Mouse (Mus musculus): Measurements from ENCODE around the gene Mrpl1. TPM values are rescaled to one million over a fixed set of nuclear protein-coding genes. Genes with fewer than 3 reads are reported as not detected.

Mrpl1 gene
- total RNA-seq, 1 experiment = 27.9 TPM

DNA sequence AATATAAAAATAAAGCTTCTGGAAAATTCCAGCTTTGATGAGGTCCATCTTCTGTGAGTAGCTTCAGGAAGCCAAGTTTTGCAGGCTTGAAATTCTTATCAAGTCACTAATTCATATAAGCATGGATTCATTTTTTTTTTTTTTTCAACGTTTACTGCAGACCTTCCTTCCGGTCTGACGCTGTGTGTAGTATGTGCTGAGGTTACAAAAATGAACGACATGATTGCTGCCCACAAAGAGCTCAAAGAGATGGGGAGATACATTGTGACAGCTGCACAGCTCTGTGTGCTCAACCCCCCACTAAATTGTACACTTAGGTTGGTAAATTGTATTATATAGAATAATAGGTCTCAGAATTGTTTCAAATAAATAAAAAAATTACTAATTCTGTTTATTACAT, 750 bp upstream of the Mrpl1 start:
- in situ Hi-C loops (cut with MboI; ENCODE audit: low sequenced_read_pairs in 2 of 2, unreplicated experiment in 2 of 2) = no loop called here

DNA sequence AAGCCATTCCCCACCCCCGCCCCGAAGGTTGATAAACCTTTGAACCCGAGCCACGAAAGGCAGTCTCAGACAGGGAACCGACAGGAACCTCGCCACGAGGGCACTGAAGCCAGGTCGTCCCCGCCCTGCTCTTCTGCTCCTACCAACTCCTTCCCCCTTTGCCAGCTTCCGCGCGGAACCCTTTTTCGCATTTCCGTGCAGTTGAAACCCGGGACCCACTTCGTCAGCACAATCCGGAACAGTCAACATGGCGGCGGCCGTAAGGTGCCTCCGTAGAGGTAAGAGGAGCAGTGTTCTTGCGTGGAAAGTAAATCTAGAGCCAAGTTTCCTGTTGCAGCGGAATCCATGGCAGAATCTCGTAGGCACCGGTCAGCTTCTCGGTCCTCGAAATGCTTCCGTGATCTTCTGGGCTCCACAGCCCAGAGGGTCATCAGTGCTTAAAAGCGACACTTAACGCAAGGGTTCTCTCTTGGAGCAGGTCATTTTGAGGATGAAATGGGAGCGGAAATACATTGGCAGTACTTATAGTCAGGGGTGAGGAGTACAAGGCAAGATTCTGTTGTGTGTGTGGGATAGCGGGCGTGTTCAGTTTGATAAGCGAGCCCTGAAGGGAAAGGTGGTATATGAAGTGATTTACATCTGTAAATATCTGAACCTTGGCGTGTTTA, 757 bp downstream of the Mrpl1 start:
- Histone ChIP-seq H3K9me3 (ENCODE audit: control insufficient read depth, insufficient read depth, low read depth, low read length) (no peaks in the 10 kb centered on the region), H3K27ac (ENCODE audit: insufficient read depth, low read depth, low read length, poor library complexity, severe bottlenecking) (0 out of 2 replicates have a peak overlapping the region, but pooled peaks have one; percentile 7), H3K4me1 (ENCODE audit: control insufficient read depth in 2 of 2, insufficient read depth in 2 of 2, low read length in 2 of 2, poor library complexity in 1 of 2) (0 out of 4 replicates have a peak, but pooled peaks cover 0 to 2% of the 10 kb centered on the region in 2 experiments), H3K4me3 (ENCODE audit: insufficient read depth in 1 of 2, low read depth in 1 of 2, low read length in 2 of 2, poor library complexity in 1 of 2, severe bottlenecking in 1 of 2) (peak overlapping the region; percentile 78 to 96), H3K9ac (ENCODE audit: insufficient read depth, low read depth, low read length, poor library complexity, severe bottlenecking) (peak overlapping the region; percentile 88), H3K36me3 (ENCODE audit: control insufficient read depth, insufficient read depth, low read length, poor library complexity, severe bottlenecking) (peaks cover 4% of the 10 kb centered on the region)
- in situ Hi-C loops (cut with MboI; ENCODE audit: low sequenced_read_pairs in 2 of 2, unreplicated experiment in 2 of 2) = no loop called here
- DNase-seq (ENCODE audit: low read depth, low spot score) = peak; percentile 87
- TF ChIP-seq CHD2 (IDR thresholded peaks at IDR 0.05; ENCODE audit: low read depth, low read length) (no peak), HCFC1 (IDR thresholded peaks at IDR 0.05; ENCODE audit: borderline replicate concordance, insufficient read depth, low read length) (peak; percentile 90), MAFK (IDR thresholded peaks at IDR 0.05; ENCODE audit: insufficient read depth, low read depth, low read length) (peak; percentile 63; the same call in 1 of the 2 replicates), ZNF384 (IDR thresholded peaks at IDR 0.05; ENCODE audit: low read depth, low read length) (no peak), ZC3H11A (IDR thresholded peaks at IDR 0.05; ENCODE audit: borderline replicate concordance, low read depth, low read length) (no peak)

More for the DNA sequence above, 750 bp upstream of the Mrpl1 start:
- no peak for DNase-seq (ENCODE audit: low read depth, low spot score)
- TF ChIP-seq MAFK (IDR thresholded peaks at IDR 0.05; ENCODE audit: insufficient read depth, low read depth, low read length) (no peak), ZNF384 (IDR thresholded peaks at IDR 0.05; ENCODE audit: low read depth, low read length) (no peak), CHD2 (IDR thresholded peaks at IDR 0.05; ENCODE audit: low read depth, low read length) (no peak), HCFC1 (IDR thresholded peaks at IDR 0.05; ENCODE audit: borderline replicate concordance, insufficient read depth, low read length) (no peak), ZC3H11A (IDR thresholded peaks at IDR 0.05; ENCODE audit: borderline replicate concordance, low read depth, low read length) (no peak)
- H3K4me1 ChIP-seq (ENCODE audit: control insufficient read depth in 2 of 2, insufficient read depth in 2 of 2, low read length in 2 of 2, poor library complexity in 1 of 2) = 0 out of 4 replicates have a peak, but pooled peaks cover 0 to 2% of the 10 kb centered on the region in 2 experiments
- no peaks in the 10 kb centered on the region for H3K9me3 ChIP-seq (ENCODE audit: control insufficient read depth, insufficient read depth, low read depth, low read length)
- no peaks in the 10 kb centered on the region for H3K36me3 ChIP-seq (ENCODE audit: control insufficient read depth, insufficient read depth, low read length, poor library complexity, severe bottlenecking)
- H3K4me3 ChIP-seq (ENCODE audit: insufficient read depth in 1 of 2, low read depth in 1 of 2, low read length in 2 of 2, poor library complexity in 1 of 2, severe bottlenecking in 1 of 2) = 0 out of 4 replicates have a peak overlapping the region, but pooled peaks of 1 of the 2 experiments have one; percentile 96
- H3K27ac ChIP-seq (ENCODE audit: insufficient read depth, low read depth, low read length, poor library complexity, severe bottlenecking) = no peak overlapping the region
- no peak overlapping the region for H3K9ac ChIP-seq (ENCODE audit: insufficient read depth, low read depth, low read length, poor library complexity, severe bottlenecking)

DNA sequence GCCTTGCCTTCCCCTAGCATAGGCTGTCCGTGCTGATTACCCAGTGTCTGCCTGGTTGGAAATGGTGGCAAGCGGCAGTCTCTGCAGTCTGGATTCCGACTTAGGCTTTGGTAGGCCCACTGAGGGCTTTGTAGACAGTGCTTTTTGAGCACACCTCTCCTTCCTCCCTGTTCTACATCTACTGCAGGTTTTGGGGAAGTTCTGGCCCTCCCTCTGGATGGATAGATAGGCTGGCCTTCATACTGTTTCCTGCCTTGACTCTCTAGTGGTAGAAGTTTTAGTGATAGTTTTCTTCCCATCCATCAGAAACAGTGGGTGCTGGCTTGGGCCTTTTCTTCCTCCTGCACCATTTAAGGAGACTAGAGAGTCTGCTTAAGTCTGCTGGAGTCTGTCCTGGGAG, 9.4 kb downstream of the Mrpl1 start:
- Histone ChIP-seq H3K36me3 (ENCODE audit: control insufficient read depth, insufficient read depth, low read length, poor library complexity, severe bottlenecking) (peaks cover 4% of the 10 kb centered on the region), H3K4me3 (ENCODE audit: insufficient read depth in 1 of 2, low read depth in 1 of 2, low read length in 2 of 2, poor library complexity in 1 of 2, severe bottlenecking in 1 of 2) (no peak overlapping the region), H3K9ac (ENCODE audit: insufficient read depth, low read depth, low read length, poor library complexity, severe bottlenecking) (no peak overlapping the region), H3K4me1 (ENCODE audit: control insufficient read depth in 2 of 2, insufficient read depth in 2 of 2, low read length in 2 of 2, poor library complexity in 1 of 2) (no peaks in the 10 kb centered on the region), H3K9me3 (ENCODE audit: control insufficient read depth, insufficient read depth, low read depth, low read length) (no peaks in the 10 kb centered on the region), H3K27ac (ENCODE audit: insufficient read depth, low read depth, low read length, poor library complexity, severe bottlenecking) (no peak overlapping the region; the same call in 1 of the 2 replicates)
- DNase-seq (ENCODE audit: low read depth, low spot score) = no peak
- in situ Hi-C loops (cut with MboI; ENCODE audit: low sequenced_read_pairs in 2 of 2, unreplicated experiment in 2 of 2) = no loop called here
- no peak for TF ChIP-seq HCFC1 (IDR thresholded peaks at IDR 0.05; ENCODE audit: borderline replicate concordance, insufficient read depth, low read length)
- no peak for TF ChIP-seq ZNF384 (IDR thresholded peaks at IDR 0.05; ENCODE audit: low read depth, low read length)
- TF ChIP-seq MAFK (IDR thresholded peaks at IDR 0.05; ENCODE audit: insufficient read depth, low read depth, low read length) = no peak
- no peak for TF ChIP-seq ZC3H11A (IDR thresholded peaks at IDR 0.05; ENCODE audit: borderline replicate concordance, low read depth, low read length)
- no peak for TF ChIP-seq CHD2 (IDR thresholded peaks at IDR 0.05; ENCODE audit: low read depth, low read length)

DNA sequence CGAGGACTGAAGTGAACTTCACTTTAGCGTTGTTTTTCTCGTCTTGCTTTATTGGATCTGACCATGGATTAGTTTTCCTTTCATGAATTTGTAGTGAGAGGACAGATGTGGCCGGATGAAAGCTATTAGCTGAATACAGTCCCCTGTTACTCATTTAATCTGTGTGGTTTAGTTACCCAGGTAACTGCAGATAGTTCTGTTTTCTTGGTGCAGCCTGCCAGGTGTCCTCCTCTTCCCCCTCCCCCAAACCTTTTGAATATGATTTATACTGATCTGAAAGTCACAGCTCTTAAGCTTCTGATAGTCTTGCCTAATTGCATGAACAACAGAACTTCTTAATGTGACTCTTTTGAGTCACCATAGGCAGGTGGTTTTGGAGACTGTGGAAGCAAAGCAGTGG, 10.2 kb downstream of the Mrpl1 start:
- H3K9me3 ChIP-seq (ENCODE audit: control insufficient read depth, insufficient read depth, low read depth, low read length) = no peaks in the 10 kb centered on the region
- no peak for DNase-seq (ENCODE audit: low read depth, low spot score)
- H3K4me3 ChIP-seq (ENCODE audit: insufficient read depth in 1 of 2, low read depth in 1 of 2, low read length in 2 of 2, poor library complexity in 1 of 2, severe bottlenecking in 1 of 2) = no peak overlapping the region
- H3K4me1 ChIP-seq (ENCODE audit: control insufficient read depth in 2 of 2, insufficient read depth in 2 of 2, low read length in 2 of 2, poor library complexity in 1 of 2) = no peaks in the 10 kb centered on the region
- in situ Hi-C loops (cut with MboI; ENCODE audit: low sequenced_read_pairs in 2 of 2, unreplicated experiment in 2 of 2) = no loop called here
- no peak overlapping the region for H3K27ac ChIP-seq (ENCODE audit: insufficient read depth, low read depth, low read length, poor library complexity, severe bottlenecking)
- no peaks in the 10 kb centered on the region for H3K36me3 ChIP-seq (ENCODE audit: control insufficient read depth, insufficient read depth, low read length, poor library complexity, severe bottlenecking)
- no peak overlapping the region for H3K9ac ChIP-seq (ENCODE audit: insufficient read depth, low read depth, low read length, poor library complexity, severe bottlenecking)
- TF ChIP-seq ZNF384 (IDR thresholded peaks at IDR 0.05; ENCODE audit: low read depth, low read length) = no peak
- TF ChIP-seq ZC3H11A (IDR thresholded peaks at IDR 0.05; ENCODE audit: borderline replicate concordance, low read depth, low read length) = no peak
